Mouse (Mus musculus) hindbrain, embryonic 12.5 days (tissue): Measurements from ENCODE around the gene Apbb1. TPM values are rescaled to one million over a fixed set of nuclear protein-coding genes. Genes with fewer than 3 reads are reported as not detected.

Experiments used
- ATAC-seq: fragments of 200-750 bp; cut with Nextera tagmentation; 2 replicates; pipeline ENCODE4 v1.8.0; 2017; ENCODE audit warnings: moderate TSS enrichment; ENCODE audit not compliant: low FRiP score
- H3K27ac ChIP-seq: fragments of 300-500 bp; sonication (generic); 2 replicates; pipeline ENCODE4 v1.5.1; 2016; ENCODE audit warnings: mild to moderate bottlenecking
- H3K27me3 ChIP-seq: fragments of 300-500 bp; sonication (generic); 2 replicates; pipeline ENCODE4 v1.6.1; 2016; ENCODE audit warnings: mild to moderate bottlenecking
- H3K36me3 ChIP-seq: fragments of 300-500 bp; sonication (generic); 2 replicates; pipeline ENCODE4 v1.6.1; 2016; ENCODE audit warnings: mild to moderate bottlenecking
- H3K4me1 ChIP-seq: fragments of 300-500 bp; sonication (generic); 2 replicates; pipeline ENCODE4 v1.6.1; 2016
- H3K4me2 ChIP-seq: fragments of 300-500 bp; sonication (generic); replicated peaks from 2 replicates; pipeline ENCODE4 v1.6.1; 2016; ENCODE audit warnings: mild to moderate bottlenecking
- H3K4me3 ChIP-seq: fragments of 300-500 bp; sonication (generic); 2 replicates; pipeline ENCODE4 v1.5.1; 2016; ENCODE audit warnings: mild to moderate bottlenecking
- H3K9ac ChIP-seq: fragments of 300-500 bp; sonication (generic); 2 replicates; pipeline ENCODE4 v1.6.1; 2016; ENCODE audit warnings: mild to moderate bottlenecking, moderate library complexity
- H3K9me3 ChIP-seq: fragments of 300-500 bp; sonication (generic); replicated peaks from 2 replicates; pipeline ENCODE4 v1.6.1; 2016; ENCODE audit warnings: mild to moderate bottlenecking
- WGBS: fragments of 180-500 bp; shearing (Covaris S2); methylation state at CpG from one replicate; pipeline ENCODE4 v1.1.7; 2016; 5-methylcytosine and 5-hydroxymethylcytosine counted together
- polyA plus RNA-seq: library from polyadenylated mRNA; unstranded; fragments of >200 nt; fragmentation: Nextera tagmentation; extraction: Ambion mirVana; gene quantifications from 2 replicates; pipeline ENCODE4 v1.2.1, GENCODE M21; 2016

Gene Apbb1
- polyA plus RNA-seq, 1 experiment from 2014 or later, result 170 TPM

DNA sequence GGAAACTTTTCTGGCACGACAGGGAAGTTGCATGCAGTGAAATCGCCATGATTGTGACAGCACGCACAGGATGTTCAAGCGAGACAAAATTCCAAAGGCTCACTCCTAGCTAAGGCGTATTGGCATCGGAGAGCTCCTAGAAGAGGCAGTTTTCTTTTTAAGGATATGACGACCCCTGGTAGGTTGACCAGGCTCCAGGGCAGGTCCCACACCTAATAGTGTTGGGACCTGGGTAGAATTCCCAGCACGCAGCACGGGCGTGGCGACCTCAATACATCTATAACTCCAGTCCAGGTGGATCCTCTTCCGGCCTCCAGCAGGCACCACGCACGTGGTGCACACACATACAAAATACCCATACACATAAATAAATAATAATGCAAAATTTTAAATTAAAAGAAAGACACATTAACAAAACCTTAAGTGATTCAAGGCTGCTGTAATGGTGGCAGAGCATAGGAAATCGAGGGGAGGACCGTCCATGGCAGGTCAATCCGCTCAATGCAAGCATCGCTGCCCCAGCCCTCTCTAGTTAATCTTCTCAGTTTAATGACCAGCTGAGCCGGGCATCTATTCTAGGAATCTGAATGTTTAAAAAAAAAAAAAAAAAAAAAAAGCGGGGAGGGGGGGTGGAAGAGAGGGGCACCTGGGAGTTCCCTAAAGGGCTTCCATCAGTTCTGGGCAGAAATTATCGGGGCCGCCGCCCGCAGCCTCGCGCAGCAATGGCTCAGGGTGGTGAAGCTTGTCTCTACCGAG is 27.8 kb downstream of the Apbb1 start:
- 31% methylated on average over 26 of the region's 27 CpGs for WGBS
- H3K4me2 ChIP-seq, result peak overlapping the region; percentile 79
- H3K36me3 ChIP-seq, result peaks cover 21% of the 10 kb centered on the region
- H3K9ac ChIP-seq, result peak overlapping the region; percentile 83
- peak overlapping the region; percentile 73 for H3K4me3 ChIP-seq
- H3K9me3 ChIP-seq, result no peaks in the 10 kb centered on the region
- H3K4me1 ChIP-seq, result peaks cover 20% of the 10 kb centered on the region
- ATAC-seq, result peak; percentile 32
- H3K27ac ChIP-seq, result peak overlapping the region; percentile 81
- no peaks in the 10 kb centered on the region for H3K27me3 ChIP-seq

GRCm38 (mm10) chr7:105549035-105549434 is 32.4 kb downstream of the Apbb1 start:
- Histone ChIP-seq H3K4me2 (no peak overlapping the region), H3K27me3 (no peaks in the 10 kb centered on the region), H3K9ac (no peak overlapping the region), H3K4me3 (no peak overlapping the region), H3K4me1 (0 out of 2 replicates have a peak, but pooled peaks cover 5% of the 10 kb centered on the region), H3K36me3 (no peaks in the 10 kb centered on the region), H3K9me3 (no peaks in the 10 kb centered on the region), H3K27ac (no peak overlapping the region)
- WGBS, result 49% methylated on average over 6 of the region's 6 CpGs
- ATAC-seq, result no peak

- Histone ChIP-seq H3K27me3 (no peaks in the 10 kb centered on the region), H3K4me2 (no peak overlapping the region), H3K9me3 (no peaks in the 10 kb centered on the region), H3K27ac (no peak overlapping the region), H3K36me3 (no peaks in the 10 kb centered on the region), H3K4me3 (no peak overlapping the region), H3K9ac (no peak overlapping the region), H3K4me1 (no peaks in the 10 kb centered on the region)
- ATAC-seq, result no peak
- WGBS, result 81% methylated on average over 7 of the region's 7 CpGs
Measured at GRCm38 (mm10) chr7:105547970-105548369, 33.5 kb downstream of the Apbb1 start.

GRCm38 (mm10) chr7:105545986-105546385 is 35.5 kb downstream of the Apbb1 start:
- no peak overlapping the region for H3K4me2 ChIP-seq
- H3K36me3 ChIP-seq, result no peaks in the 10 kb centered on the region
- H3K27ac ChIP-seq, result no peak overlapping the region
- H3K27me3 ChIP-seq, result no peaks in the 10 kb centered on the region
- no peak overlapping the region for H3K9ac ChIP-seq
- no peak for ATAC-seq
- H3K4me3 ChIP-seq, result no peak overlapping the region
- 73% methylated on average over 8 of the region's 8 CpGs for WGBS
- H3K9me3 ChIP-seq, result no peaks in the 10 kb centered on the region
- H3K4me1 ChIP-seq, result no peaks in the 10 kb centered on the region

DNA sequence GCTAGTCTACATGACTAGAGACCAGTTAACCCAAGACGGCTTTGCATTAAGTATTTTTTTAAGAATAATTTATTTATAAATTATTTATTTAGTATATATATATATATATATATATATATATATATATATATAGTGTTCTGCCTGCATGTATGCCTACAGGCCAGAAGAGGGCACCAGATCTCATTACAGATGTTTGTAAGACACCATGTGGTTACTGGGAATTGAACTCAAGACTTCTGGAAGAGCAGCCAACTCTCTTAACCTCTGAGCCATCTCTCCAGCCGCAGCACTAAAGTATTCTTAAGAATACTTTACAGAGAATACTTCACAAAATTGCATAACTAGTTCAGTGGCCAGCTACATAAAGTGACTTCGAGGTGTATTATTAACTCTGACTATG is 47.3 kb downstream of the Apbb1 start:
- Histone ChIP-seq H3K27me3 (no peaks in the 10 kb centered on the region), H3K4me3 (no peak overlapping the region), H3K9ac (no peak overlapping the region), H3K4me2 (no peak overlapping the region), H3K9me3 (no peaks in the 10 kb centered on the region), H3K27ac (no peak overlapping the region), H3K4me1 (no peaks in the 10 kb centered on the region), H3K36me3 (no peaks in the 10 kb centered on the region)
- no peak for ATAC-seq
- WGBS, result 79% methylated on average over 3 of the region's 3 CpGs

DNA sequence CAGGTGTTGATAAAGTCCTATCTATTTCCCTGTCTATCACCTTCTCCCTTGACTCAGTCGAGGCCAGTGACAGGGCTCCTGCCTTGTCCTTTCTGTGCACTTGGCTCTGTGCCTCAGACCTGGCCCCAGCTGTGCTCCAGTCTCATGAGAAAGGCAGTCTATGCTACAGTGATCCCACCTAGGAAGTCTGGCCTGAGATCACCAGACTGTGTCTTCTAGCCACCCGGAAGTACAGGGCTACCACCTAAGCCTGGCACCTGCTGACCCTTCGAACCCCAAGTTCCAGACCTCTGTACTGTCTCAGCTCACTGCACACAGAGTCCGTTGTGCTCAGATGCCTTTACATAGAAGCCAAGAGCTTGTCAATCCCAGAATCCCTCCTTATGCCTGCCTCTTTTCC is 53.4 kb downstream of the Apbb1 start:
- H3K9me3 ChIP-seq, result no peaks in the 10 kb centered on the region
- no peak overlapping the region for H3K27ac ChIP-seq
- no peaks in the 10 kb centered on the region for H3K4me1 ChIP-seq
- H3K4me3 ChIP-seq, result no peak overlapping the region
- WGBS, result 81% methylated on average over 4 of the region's 4 CpGs
- H3K9ac ChIP-seq, result no peak overlapping the region
- H3K27me3 ChIP-seq, result no peaks in the 10 kb centered on the region
- H3K4me2 ChIP-seq, result no peak overlapping the region
- peak; percentile 23; the same call in 1 of the 2 replicates for ATAC-seq
- H3K36me3 ChIP-seq, result no peaks in the 10 kb centered on the region

DNA sequence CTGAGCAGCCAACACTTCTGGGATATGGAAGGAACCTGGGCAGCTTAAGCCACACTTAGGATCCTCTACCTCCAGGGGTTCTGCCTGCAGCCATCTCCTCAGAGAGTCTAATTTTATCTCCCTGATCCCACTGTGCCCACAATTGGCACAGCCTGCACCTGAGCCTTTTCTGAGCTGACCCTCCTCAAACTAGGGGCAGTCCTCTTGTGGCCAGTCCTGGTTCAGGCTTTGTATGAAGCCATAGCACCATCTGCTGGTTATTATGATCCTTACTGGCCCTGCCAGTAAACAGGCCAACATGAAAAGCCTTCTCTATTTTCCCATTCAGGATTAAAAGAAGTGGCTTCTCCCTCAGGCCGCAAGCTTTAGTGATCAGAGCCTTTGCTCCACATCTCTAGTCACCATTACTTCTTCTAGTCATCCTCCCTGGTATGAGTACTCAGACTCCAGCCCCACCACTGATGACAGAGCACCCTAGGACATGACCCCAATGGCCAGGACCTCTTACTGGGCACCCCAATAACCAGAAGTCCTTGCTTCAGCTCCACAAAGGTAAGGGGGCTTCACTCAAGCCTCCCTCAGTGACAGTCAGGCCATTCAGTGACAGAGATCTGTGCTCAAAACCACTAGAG is 54.0 kb downstream of the Apbb1 start:
- no peak overlapping the region for H3K4me3 ChIP-seq
- 66% methylated on average over 1 of the region's 1 CpGs for WGBS
- H3K9me3 ChIP-seq, result no peaks in the 10 kb centered on the region
- H3K4me1 ChIP-seq, result no peaks in the 10 kb centered on the region
- H3K36me3 ChIP-seq, result no peaks in the 10 kb centered on the region
- peak; percentile 83 for ATAC-seq
- H3K27me3 ChIP-seq, result no peaks in the 10 kb centered on the region
- H3K9ac ChIP-seq, result no peak overlapping the region
- no peak overlapping the region for H3K4me2 ChIP-seq
- H3K27ac ChIP-seq, result no peak overlapping the region

DNA sequence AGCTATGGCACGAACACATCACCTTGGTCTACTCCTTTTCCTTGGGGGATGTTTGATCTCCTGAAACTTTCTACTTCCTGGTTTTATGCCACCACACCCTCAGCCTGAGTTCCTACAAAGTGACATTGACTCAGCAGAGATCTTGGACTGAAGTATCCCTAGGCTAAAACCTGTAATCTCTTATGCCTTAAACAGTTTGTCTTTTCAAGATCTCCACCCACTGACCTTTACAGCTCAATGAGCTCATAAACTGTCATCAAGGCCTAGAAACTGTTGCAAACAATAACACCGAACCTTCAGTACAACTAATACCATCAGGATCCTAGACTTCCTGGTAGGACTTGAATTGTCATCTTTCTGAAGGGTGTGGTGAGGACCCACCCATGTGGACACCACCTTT is 57.2 kb downstream of the Apbb1 start:
- no peak overlapping the region for H3K4me2 ChIP-seq
- no peak overlapping the region for H3K4me3 ChIP-seq
- no peaks in the 10 kb centered on the region for H3K9me3 ChIP-seq
- H3K27ac ChIP-seq, result no peak overlapping the region
- H3K36me3 ChIP-seq, result no peaks in the 10 kb centered on the region
- ATAC-seq, result no peak
- WGBS, result 78% methylated on average over 2 of the region's 2 CpGs
- no peaks in the 10 kb centered on the region for H3K27me3 ChIP-seq
- no peak overlapping the region for H3K9ac ChIP-seq
- no peaks in the 10 kb centered on the region for H3K4me1 ChIP-seq

DNA sequence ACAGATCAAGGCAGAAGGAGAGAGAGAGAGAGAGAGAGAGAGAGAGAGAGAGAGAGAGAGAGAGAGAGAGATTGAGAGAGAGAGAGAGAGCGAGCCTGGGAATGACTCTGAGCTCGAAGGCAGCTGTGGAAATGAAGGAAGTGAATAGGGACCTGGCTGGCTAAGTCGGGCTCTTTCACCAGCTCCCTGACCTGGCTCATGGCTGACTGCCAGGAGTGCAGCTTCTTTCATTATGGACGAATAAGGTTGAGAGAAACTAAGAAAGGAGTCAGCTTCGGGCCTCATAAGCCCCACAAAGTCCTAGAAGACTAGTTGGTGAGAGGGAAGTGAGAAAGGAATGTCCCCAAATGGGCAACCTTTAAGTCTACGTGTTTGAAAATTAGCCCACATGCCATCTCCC is 61.3 kb downstream of the Apbb1 start:
- Histone ChIP-seq H3K4me2 (no peak overlapping the region), H3K9me3 (no peaks in the 10 kb centered on the region), H3K9ac (no peak overlapping the region), H3K4me3 (no peak overlapping the region), H3K36me3 (no peaks in the 10 kb centered on the region), H3K27me3 (no peaks in the 10 kb centered on the region), H3K4me1 (peaks cover under 1% of the 10 kb centered on the region; the same call in 1 of the 2 replicates), H3K27ac (no peak overlapping the region)
- no peak for ATAC-seq
- WGBS, result 57% methylated on average over 6 of the region's 6 CpGs

DNA sequence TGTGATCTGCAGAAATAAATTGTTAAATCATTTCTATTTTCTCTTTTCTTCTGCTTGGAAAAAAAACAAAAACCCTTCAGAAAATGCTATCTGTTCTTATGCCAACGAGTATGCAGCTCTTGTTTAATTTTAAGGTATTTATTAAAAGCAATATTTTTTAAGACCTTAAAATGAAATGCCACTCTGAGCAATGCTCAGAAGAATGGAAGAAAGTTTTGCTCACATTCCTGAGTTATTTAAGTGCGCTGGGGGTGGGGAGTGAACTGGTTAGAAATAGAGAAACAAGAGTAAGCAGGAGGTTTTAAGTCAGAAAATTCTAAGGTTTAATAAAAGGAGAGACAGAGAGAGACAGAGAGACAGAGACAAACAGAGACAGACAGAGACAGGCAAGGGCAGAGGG is 61.7 kb downstream of the Apbb1 start:
- WGBS, result 76% methylated on average over 2 of the region's 2 CpGs
- H3K27me3 ChIP-seq, result no peaks in the 10 kb centered on the region
- H3K4me3 ChIP-seq, result no peak overlapping the region

GRCm38 (mm10) chr7:105519336-105519735 is 62.1 kb downstream of the Apbb1 start:
- 70% methylated on average over 11 of the region's 11 CpGs for WGBS
- no peak for ATAC-seq
- no peak overlapping the region for H3K9ac ChIP-seq
- peaks cover 5% of the 10 kb centered on the region; the same call in 1 of the 2 replicates for H3K4me1 ChIP-seq
- H3K9me3 ChIP-seq, result no peaks in the 10 kb centered on the region
- no peaks in the 10 kb centered on the region for H3K36me3 ChIP-seq
- H3K27ac ChIP-seq, result no peak overlapping the region
- no peak overlapping the region for H3K4me2 ChIP-seq
- H3K4me3 ChIP-seq, result no peak overlapping the region
- no peaks in the 10 kb centered on the region for H3K27me3 ChIP-seq

More for the DNA sequence above, 61.7 kb downstream of the Apbb1 start:
- H3K4me1 ChIP-seq, result peaks cover 5% of the 10 kb centered on the region; the same call in 1 of the 2 replicates
- H3K4me2 ChIP-seq, result no peak overlapping the region
- H3K27ac ChIP-seq, result no peak overlapping the region
- no peak for ATAC-seq
- H3K9ac ChIP-seq, result no peak overlapping the region
- H3K9me3 ChIP-seq, result no peaks in the 10 kb centered on the region
- no peaks in the 10 kb centered on the region for H3K36me3 ChIP-seq

DNA sequence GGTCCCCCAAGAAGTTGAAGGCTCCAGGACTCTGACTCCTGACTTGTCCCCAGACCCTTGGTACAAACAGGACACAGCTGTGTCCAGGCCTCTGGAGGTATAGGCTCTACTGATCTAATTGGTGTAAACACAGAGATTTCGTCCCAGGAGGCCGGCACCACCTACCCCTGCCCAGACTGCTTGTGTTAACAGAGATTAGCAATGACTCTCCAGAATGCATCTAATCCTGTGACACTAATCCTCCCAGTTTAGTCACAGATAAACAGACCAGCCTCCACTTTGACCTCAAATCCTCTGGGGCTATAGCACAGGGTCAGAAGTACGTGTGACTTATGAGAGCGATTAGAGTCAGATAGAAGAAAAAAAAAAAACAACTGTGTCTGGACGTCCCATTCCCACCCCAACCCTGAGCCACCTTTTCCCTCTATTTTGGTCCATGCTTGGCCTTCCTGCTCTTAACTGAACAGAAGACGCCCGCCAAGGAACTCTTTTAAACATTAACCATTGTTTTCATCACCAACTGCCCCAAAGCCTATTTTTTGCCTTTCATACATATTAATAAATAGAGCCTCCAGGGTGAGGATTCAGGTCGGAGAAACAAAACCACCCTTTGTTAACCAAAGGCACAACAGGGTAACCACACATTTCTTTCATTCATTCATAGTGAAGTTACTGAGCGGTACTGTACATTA is 64.6 kb downstream of the Apbb1 start:
- 48% methylated on average over 9 of the region's 9 CpGs for WGBS
- Histone ChIP-seq H3K9me3 (no peaks in the 10 kb centered on the region), H3K4me1 (peaks cover 5% of the 10 kb centered on the region), H3K4me2 (no peak overlapping the region), H3K9ac (no peak overlapping the region), H3K27ac (no peak overlapping the region), H3K27me3 (no peaks in the 10 kb centered on the region), H3K36me3 (no peaks in the 10 kb centered on the region), H3K4me3 (no peak overlapping the region)
- no peak for ATAC-seq
